Mouse (Mus musculus): ENCODE measurements at regions not wholly inside any gene's neighbourhood (a gene's known extent, or its start where the extent isn't known, plus 50 kb on each side); places are given as distances from the start of the nearest gene placed in this dataset.

GRCm38 (mm10) chr10:111422649-111423048 is 50.4 kb upstream of the Nap1l1 start:
- H3K27me3 ChIP-seq (ENCODE audit: insufficient read depth, low read length): 0 out of 2 replicates have a peak, but pooled peaks cover 2% of the 10 kb centered on the region
- DNase-seq (ENCODE audit: low spot score) (no peak), ATAC-seq (ENCODE audit: extremely low read depth, insufficient number of reproducible peaks, low FRiP score, poor library complexity, severe bottlenecking) (no peak)
- TF ChIP-seq CTCF (IDR thresholded peaks at IDR 0.05; ENCODE audit: low read depth, low read length) (no peak), GATA1 (IDR thresholded peaks at IDR 0.05; ENCODE audit: borderline replicate concordance, low read length) (no peak), POLR2AphosphoS5 (IDR thresholded peaks at IDR 0.05; ENCODE audit: insufficient replicate concordance, low read depth, low read length) (no peak), GATA2 (IDR thresholded peaks at IDR 0.05; ENCODE audit: borderline replicate concordance, low read depth, low read length) (no peak), TAL1 (conservative IDR thresholded peaks at IDR 0.05; ENCODE audit: low read depth, low read length) (no peak)
- peaks cover 24% of the 10 kb centered on the region for H3K4me1 ChIP-seq (ENCODE audit: insufficient read depth, low read depth, low read length)
- H3K9me3 ChIP-seq (replicated peaks): no peaks in the 10 kb centered on the region
- H3K36me3 ChIP-seq (replicated peaks): no peaks in the 10 kb centered on the region
- no peak overlapping the region for H3K4me3 ChIP-seq (ENCODE audit: low read depth, low read length)

Data from G1E (cell line).